Mouse (Mus musculus): Measurements from ENCODE around the gene Hdac10. TPM values are rescaled to one million over a fixed set of nuclear protein-coding genes. Genes with fewer than 3 reads are reported as not detected.

Hdac10 gene
- total and polyA plus RNA-seq, 3 experiments, result 8.2 to 17.7 (median 9.5) TPM

GRCm38 (mm10) chr15:89124312-89124711 is 4.2 kb downstream of the Hdac10 start:
- in situ Hi-C loops (cut with MboI; ENCODE audit: low pct_ligation_motif_present, low pct_unique_long_range_greater_than_20kb, low sequenced_read_pairs), result loop anchor here (25.0 kb wide), 1 partner anchor 238 kb away; the partner anchor contains the start of genes Lmf2, Ncaph2 and Sco2
- H3K36me3 ChIP-seq (replicated peaks in 1 of 2; ENCODE audit: control insufficient read depth in 1 of 2, insufficient read depth in 1 of 2, low read length in 1 of 2), result peaks cover 15 to 53% of the 10 kb centered on the region in 2 experiments
- H3K4me1 ChIP-seq (ENCODE audit: control insufficient read depth in 1 of 2, insufficient read depth in 2 of 2), result peaks cover 14 to 47% of the 10 kb centered on the region in 2 experiments

GRCm38 (mm10) chr15:89123595-89123994 is 4.9 kb downstream of the Hdac10 start:
- no peak overlapping the region for H3K27ac ChIP-seq (ENCODE audit: insufficient read depth, low read depth)
- peaks cover 18% of the 10 kb centered on the region for H3K79me2 ChIP-seq (replicated peaks; ENCODE audit: control insufficient read depth, extremely low read depth, insufficient read depth, poor library complexity, severe bottlenecking)
- dilution Hi-C loops (cut with MboI; ENCODE audit: extremely low pct_ligation_motif_present, extremely low pct_unique_long_range_greater_than_20kb, low sequenced_read_pairs), result no loop called here
- H3K27me3 ChIP-seq (replicated peaks), result no peaks in the 10 kb centered on the region
- peak overlapping the region in 2 of 3 experiments; percentile 78 to 99 for H3K4me3 ChIP-seq (replicated peaks in 1 of 3; ENCODE audit: low read depth in 2 of 3, low read length in 2 of 3, poor library complexity in 1 of 3)
- peaks cover 9 to 41% of the 10 kb centered on the region in 2 experiments for H3K4me1 ChIP-seq (ENCODE audit: control insufficient read depth in 1 of 2, insufficient read depth in 2 of 2)
- no peak for TF ChIP-seq JUN (IDR thresholded peaks at IDR 0.05; ENCODE audit: insufficient read depth, low read depth, low read length)
- peak in 1 of 2 experiments; percentile 21; a peak in 2 of 4 replicates for TF ChIP-seq CTCF (conservative IDR thresholded peaks at IDR 0.05 in 1 of 2, IDR thresholded peaks at IDR 0.05 in 1 of 2; ENCODE audit: low read depth in 2 of 2, low read length in 2 of 2)
- H3K9me3 ChIP-seq (replicated peaks; ENCODE audit: low read length), result no peaks in the 10 kb centered on the region
- DNase-seq (ENCODE audit: extremely low read depth), result peak; percentile 26
- H3K4me2 ChIP-seq (ENCODE audit: insufficient read depth, low read depth, poor library complexity, severe bottlenecking), result peak overlapping the region; percentile 35; the same call in 1 of the 2 replicates
- in situ Hi-C loops (cut with MboI; ENCODE audit: low pct_ligation_motif_present, low pct_unique_long_range_greater_than_20kb, low sequenced_read_pairs), result loop anchor here (25.0 kb wide), 1 partner anchor 239 kb away; the partner anchor contains the start of genes Lmf2, Ncaph2 and Sco2
- peaks cover 15 to 58% of the 10 kb centered on the region in 2 experiments for H3K36me3 ChIP-seq (replicated peaks in 1 of 2; ENCODE audit: control insufficient read depth in 1 of 2, insufficient read depth in 1 of 2, low read length in 1 of 2)
- H3K9ac ChIP-seq (ENCODE audit: insufficient read depth, low read depth), result no peak overlapping the region

More at GRCm38 (mm10) chr15:89124312-89124711, 4.2 kb downstream of the Hdac10 start:
- no peaks in the 10 kb centered on the region for H3K9me3 ChIP-seq (replicated peaks; ENCODE audit: low read length)
- no peaks in the 10 kb centered on the region for H3K27me3 ChIP-seq (replicated peaks)
- DNase-seq (ENCODE audit: extremely low read depth), result no peak
- H3K79me2 ChIP-seq (replicated peaks; ENCODE audit: control insufficient read depth, extremely low read depth, insufficient read depth, poor library complexity, severe bottlenecking), result peaks cover 18% of the 10 kb centered on the region
- no peak overlapping the region for H3K4me2 ChIP-seq (ENCODE audit: insufficient read depth, low read depth, poor library complexity, severe bottlenecking)
- no peak overlapping the region for H3K9ac ChIP-seq (ENCODE audit: insufficient read depth, low read depth)
- no peak overlapping the region for H3K27ac ChIP-seq (ENCODE audit: insufficient read depth, low read depth)
- dilution Hi-C loops (cut with MboI; ENCODE audit: extremely low pct_ligation_motif_present, extremely low pct_unique_long_range_greater_than_20kb, low sequenced_read_pairs), result no loop called here
- TF ChIP-seq MYC (IDR thresholded peaks at IDR 0.05; ENCODE audit: low read depth, low read length), result no peak
- no peak for TF ChIP-seq CHD2 (IDR thresholded peaks at IDR 0.05; ENCODE audit: low read length)
- TF ChIP-seq USF1 (IDR thresholded peaks at IDR 0.05; ENCODE audit: low read depth, low read length), result no peak
- TF ChIP-seq IRF4 (IDR thresholded peaks at IDR 0.05; ENCODE audit: low read depth, low read length), result no peak
- TF ChIP-seq ZKSCAN1 (IDR thresholded peaks at IDR 0.05; ENCODE audit: borderline replicate concordance, low read depth, low read length), result no peak
- TF ChIP-seq TCF12 (IDR thresholded peaks at IDR 0.05; ENCODE audit: low read depth, low read length), result no peak
- TF ChIP-seq ETS1 (conservative IDR thresholded peaks at IDR 0.05; ENCODE audit: low read depth, low read length), result no peak
- no peak for TF ChIP-seq RAD21 (IDR thresholded peaks at IDR 0.05; ENCODE audit: low read depth, low read length)
- TF ChIP-seq POLR2AphosphoS2 (IDR thresholded peaks at IDR 0.05; ENCODE audit: low read depth, low read length), result no peak
- no peak for TF ChIP-seq SIN3A (IDR thresholded peaks at IDR 0.05; ENCODE audit: low read length)
- TF ChIP-seq CHD1 (IDR thresholded peaks at IDR 0.05; ENCODE audit: low read depth, low read length), result no peak
- TF ChIP-seq BHLHE40 (IDR thresholded peaks at IDR 0.05; ENCODE audit: low read depth, low read length), result no peak
- no peak for TF ChIP-seq EP300 (IDR thresholded peaks at IDR 0.05; ENCODE audit: low read length)
- no peak for TF ChIP-seq HCFC1 (IDR thresholded peaks at IDR 0.05; ENCODE audit: low read depth, low read length)
- no peak for TF ChIP-seq UBTF (IDR thresholded peaks at IDR 0.05; ENCODE audit: low read depth, low read length)
- no peak for TF ChIP-seq ELF1 (IDR thresholded peaks at IDR 0.05; ENCODE audit: low read depth, low read length)
- TF ChIP-seq GABPA (IDR thresholded peaks at IDR 0.05; ENCODE audit: insufficient replicate concordance, low read depth, low read length), result no peak
- no peak for TF ChIP-seq E2F4 (IDR thresholded peaks at IDR 0.05; ENCODE audit: insufficient replicate concordance, low read depth, low read length)
- no peak for TF ChIP-seq MAX (IDR thresholded peaks at IDR 0.05; ENCODE audit: low read length)
- TF ChIP-seq JUND (conservative IDR thresholded peaks at IDR 0.05; ENCODE audit: low read depth, low read length), result no peak
- H3K4me3 ChIP-seq (replicated peaks in 1 of 3; ENCODE audit: low read depth in 2 of 3, low read length in 2 of 3, poor library complexity in 1 of 3), result no peak overlapping the region
